Mouse (Mus musculus): ENCODE measurements at regions not wholly inside any gene's neighbourhood (a gene's known extent, or its start where the extent isn't known, plus 50 kb on each side); places are given as distances from the start of the nearest gene placed in this dataset.

DNA sequence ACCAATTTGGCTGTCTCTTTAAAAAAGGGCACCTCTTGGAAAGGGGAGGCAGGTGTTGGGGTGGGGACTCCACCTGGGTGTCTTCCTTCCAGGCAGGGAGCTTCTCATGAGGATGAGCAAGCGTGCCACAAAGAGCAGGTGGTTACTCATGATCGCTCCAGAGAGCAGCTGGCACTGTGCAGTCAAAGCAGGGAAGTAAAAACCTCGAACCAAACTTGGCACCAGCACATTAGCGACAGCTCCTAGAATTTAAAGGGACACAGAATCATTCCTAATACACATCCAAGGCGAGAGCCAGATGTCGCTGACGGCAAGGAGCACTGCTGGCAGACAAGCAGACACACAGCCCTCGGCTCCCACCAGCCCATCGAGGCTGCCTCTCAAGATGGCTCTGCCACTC is 70.4 kb downstream of the Irx5 start:
- DNase-seq: no peak

GRCm38 (mm10) chr8:92437075-92437663 is 79.7 kb downstream of the Irx5 start:
- no peak for DNase-seq

DNA sequence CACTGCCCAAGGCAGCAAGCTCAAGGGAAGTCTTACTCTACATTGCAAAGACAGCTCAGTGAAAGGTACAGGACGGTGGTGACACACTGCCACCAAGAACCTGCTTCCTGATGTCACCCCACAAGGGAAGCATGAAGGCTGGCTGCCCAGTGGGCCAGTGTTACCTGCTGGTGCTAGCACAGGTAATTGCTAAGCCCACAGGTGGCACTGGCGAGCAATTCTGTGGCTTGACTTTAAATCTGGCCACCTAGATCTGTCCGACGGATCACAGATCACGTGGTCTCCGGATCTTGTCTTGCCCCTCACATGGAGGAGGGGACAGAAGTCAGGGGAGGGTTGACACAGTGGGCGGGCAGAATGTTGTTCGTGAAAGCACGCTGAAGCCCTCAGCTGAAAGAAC is 80.9 kb downstream of the Irx5 start:
- DNase-seq: no peak

DNA sequence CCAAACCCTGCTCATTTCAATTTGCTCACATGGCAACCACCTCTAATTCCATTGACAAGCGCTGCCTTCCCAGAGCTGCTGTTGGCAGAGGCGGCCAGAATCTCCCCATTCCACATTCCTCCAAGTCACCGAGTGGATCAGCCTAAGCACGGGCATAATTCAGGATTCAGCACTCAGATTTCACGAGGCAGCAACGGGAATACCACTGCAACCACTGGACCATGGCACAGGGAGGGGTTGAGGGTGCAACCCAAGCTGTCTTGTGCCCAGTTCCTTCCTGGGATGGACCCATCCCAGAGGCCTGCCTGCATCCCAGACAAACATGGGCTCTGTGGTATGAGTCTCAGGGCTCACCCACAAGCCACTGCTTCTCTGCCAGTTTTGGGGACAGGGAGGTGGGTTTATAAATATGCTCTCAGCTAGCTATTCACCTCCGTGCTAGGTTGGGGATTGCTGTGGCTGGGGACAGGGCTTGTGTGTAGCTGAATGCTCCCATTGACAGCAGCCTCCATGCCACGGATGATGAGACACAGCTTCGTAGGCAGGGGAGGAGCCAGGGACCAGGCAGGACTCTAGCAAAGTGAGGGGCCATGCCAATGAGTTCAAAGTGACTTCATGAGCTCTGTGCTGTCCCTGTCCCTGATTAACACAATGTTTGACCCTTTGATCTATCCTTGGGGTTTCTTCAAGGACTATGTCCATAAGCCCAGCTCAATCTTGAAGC is 82.5 kb downstream of the Irx5 start:
- no peak for DNase-seq

DNA sequence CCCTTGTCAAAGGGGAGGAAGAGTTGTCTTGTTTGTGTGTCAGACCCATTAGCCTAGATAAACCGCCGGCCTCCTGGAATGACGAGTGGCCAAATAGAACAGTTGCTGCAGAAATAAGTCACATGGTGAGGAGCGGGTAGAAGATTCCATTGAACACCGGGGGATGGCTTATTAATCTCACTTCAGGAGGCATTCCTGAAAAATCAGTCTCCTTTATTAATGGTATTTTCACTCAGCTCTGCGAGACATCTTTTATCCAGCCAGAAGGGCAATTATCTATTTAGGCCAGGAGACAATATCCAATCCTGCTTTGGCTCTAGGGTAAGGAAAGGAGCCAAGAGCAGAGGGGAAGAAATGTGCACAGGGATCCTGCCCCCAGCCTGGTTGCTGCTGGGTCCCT is 84.7 kb downstream of the Irx5 start:
- DNase-seq: no peak

DNA sequence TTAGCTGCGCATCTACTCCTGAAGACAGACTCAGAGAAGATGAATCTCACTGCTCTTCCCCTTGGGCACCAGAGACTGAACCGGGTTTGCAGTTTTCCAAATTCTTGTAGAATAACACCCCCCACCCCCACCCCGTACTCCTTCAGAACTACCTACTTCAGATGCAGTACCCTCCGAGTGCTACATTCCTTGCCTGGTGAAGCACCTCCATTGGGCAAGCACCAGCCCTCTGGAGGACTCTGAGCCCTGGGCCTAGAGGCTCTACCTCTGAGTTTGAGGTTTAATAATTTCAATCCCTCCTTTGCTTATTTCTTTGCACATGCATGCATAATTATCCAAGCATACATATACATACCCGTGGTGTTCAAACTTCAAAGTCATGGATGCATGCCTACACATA is 101.9 kb downstream of the Irx5 start:
- no peak for DNase-seq

- peak in 1 of 2 experiments; percentile 7 for DNase-seq
Observed at GRCm38 (mm10) chr8:92460129-92460953, 102.9 kb downstream of the Irx5 start.

DNA sequence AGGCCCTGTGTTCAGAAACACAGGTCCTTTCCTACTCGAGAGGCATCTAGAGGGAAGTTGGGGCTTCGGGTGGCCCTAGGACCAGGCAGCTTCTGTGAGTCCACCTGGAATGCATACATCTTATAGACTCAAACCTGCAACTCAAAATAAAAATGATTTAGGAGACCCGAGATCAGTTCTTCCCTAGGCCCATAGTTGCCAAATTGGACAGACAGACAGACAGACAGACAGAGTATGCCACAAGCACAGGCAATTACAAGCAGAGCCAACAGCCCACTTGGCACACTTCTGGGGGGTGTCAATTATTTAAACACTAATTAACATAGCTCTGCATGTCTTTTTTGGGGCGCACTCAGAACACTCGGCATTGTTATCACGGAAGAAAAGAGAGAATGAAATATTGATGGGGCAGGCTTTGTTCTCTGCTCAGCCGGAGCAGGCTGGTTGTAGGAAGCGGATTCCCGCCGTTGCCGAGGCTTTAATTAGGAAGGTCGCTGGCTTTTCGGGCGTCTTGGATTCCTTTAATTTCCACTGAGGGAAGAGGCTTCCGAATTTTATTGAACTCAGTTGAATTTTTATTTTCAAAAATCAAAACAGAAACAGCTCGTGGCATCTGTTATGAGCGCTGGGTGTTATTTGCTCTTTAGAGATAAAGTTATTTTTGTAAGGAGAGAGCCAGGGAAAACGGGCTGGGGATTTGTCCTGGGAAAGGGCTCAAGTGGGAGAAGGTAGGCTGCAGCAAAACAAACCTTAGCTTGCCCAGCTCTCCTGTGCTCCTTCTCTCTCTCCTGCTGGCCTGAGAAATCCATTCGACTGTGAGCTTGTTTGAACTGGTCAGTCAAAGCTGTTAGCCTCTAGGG is 111.9 kb downstream of the Irx5 start:
- no peak for DNase-seq

DNA sequence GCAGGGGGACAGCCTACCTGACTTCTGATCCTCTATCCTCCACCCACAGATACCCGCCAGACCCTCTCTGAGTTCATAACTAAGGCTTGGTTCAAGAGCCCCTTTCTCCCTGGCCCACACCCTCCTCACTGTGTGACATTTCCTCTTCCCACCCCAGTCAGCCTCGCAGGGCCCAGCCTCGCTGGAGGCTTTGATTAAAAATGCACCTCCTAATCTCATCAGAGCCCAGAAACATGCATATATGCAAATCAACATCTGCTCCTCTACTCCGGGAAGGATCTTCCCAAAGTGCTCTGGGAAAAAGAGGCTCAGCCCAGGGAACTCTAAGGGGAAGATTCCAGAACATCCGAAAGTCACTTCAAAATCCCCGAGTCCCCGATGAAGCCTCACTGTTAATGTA is 114.8 kb downstream of the Irx5 start:
- no peak for DNase-seq

DNA sequence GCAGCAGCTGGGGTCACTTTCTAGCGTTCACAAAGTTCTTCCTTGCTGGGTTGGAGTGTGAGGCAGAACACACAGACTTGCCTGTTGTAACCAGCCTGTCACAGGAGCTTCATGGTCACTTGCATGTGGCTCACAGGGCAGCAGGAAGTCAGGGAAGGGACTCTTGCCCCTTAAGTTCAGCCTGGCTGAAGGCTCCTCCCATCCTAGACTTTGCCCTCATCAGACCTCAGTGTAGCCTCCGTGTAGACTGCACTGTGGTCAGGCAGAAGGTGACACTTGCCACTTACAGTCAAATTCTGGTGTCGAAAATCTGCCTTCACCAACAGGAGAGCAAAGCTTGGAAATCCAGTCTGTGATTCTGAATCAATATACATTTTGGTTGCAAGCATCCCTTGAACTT is 115.4 kb downstream of the Irx5 start:
- DNase-seq: no peak

- no peak for DNase-seq
Observed at GRCm38 (mm10) chr8:92482393-92482792, 125.0 kb downstream of the Irx5 start.

- no peak for DNase-seq
Observed at GRCm38 (mm10) chr8:92483055-92483765, 125.8 kb downstream of the Irx5 start.

DNA sequence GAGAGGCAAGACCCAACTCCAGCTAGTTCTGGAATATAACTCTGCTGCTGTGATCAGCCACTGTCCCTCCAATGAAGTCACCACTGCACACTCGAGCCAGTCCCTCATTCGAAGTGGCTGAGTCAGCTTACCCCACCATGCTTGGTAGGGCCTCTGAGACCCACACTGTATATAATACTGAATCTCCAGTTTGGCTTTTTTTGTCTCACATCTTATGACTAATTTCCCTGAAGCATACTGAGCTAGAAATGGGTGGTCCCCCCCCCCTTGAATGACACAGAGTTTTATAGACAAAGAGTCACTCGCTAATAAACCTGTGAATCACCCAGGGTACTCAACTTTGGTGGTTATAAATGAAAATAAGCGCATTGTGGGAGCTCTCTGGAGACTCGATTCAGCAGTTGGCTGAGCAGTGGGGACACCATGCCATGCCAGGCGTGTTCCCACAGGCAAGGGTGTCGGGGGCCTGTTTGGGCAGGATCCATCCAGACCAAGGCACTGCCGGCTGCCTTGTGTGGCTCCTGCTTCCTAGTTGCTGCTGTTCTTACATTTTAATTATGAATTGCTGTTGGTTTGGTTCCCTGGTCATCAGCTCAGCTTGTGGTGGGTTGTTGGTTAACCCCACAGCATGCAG is 131.2 kb downstream of the Irx5 start:
- DNase-seq: no peak

DNA sequence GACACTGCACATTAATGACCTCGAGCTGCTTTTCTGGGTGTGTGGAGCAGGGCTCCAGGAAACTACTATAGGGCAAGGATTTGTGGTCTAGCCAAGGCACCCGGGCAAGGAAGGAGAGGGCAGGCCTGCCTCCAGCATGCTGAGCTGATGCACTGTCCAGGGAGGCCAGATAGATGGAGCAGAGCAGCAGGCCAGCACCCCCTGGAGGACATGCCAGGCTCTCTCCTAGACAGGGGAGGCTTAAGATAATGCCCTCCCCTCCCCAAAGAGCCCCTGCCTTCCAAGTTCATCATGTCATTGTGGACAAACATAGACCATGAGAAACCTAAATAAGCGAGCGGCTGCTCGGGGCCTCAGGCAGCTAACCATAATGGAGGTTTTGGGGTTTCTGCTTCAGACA is 134.1 kb downstream of the Irx5 start:
- no peak for DNase-seq

- peak in 1 of 2 experiments; percentile 7 for DNase-seq
Observed at GRCm38 (mm10) chr8:92493403-92493802, 136.0 kb downstream of the Irx5 start.

DNA sequence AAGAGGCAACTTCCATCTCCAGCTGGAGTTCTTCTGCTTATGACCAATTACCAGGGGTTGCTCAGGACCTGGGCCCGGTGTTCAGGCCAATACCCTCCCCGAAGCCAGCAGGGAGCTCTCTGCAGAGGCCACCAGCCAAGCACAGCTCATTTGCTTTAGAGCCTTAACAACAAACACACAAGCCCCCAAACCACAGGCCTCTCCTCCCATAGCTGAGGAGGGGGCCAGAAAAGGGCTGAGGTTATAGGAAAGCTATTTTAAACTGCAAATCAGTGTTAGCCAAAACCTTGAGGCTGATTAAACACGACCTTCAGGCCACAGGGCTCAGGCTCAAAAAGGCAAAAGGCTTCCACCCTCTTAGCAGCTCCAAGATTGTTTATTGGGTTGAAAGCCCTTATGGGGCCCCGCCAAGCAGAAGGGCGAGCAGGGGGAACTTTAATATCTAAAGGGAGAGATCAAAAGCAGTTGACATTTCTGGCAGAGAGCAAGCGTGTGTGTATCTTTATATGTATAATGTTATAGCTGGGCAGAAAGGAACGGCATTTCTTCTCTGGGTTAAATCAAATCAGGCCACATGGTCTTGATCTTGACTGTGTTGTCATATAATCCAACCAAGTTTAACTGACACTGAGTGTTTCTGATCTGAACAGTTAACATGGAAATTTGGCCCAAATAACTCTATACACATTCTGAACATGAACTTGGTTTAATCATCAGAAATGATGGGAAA is 148.3 kb downstream of the Irx5 start:
- no peak for DNase-seq

GRCm38 (mm10) chr8:92506436-92506835 is 149.0 kb downstream of the Irx5 start:
- no peak for DNase-seq

DNA sequence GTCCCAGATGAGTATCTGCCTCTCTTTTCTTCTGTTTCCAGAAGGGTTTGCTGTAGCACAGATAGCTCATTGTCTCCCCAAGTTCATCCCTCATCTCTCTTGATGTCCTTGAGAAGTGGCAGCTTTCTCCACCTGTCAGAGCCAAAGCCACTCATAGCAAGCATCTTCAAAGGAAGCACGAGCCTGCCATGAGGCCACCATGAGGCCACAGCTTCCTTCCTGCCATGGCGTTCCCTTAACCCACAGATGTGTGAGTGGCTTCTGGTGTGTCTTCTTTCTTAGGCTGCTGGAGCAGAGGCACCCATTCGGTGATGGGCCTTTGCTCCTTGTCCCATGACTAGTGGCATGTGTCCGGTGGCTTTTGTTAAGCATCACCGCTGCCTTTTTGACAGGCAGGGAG is 149.5 kb downstream of the Irx5 start:
- no peak for DNase-seq

DNA sequence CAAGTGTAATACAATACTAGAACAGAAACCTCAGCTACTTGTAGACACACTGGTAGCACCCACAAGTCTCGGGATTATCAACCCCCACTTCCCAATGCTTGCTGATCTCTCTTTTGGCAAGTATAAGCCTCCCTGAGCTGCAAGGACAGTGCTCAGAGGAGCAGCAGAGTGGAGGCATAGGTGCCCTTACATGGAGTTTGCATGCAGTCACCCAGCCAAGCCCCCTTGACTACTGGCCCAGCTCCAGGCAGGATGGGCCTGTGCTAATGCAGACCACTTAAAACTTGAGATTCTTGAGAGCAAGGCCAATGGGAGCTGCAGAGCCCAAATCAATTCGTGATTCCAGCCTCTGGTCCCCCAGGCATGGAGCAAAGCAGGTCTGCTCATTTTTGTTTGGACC is 158.0 kb downstream of the Irx5 start:
- DNase-seq: no peak

DNA sequence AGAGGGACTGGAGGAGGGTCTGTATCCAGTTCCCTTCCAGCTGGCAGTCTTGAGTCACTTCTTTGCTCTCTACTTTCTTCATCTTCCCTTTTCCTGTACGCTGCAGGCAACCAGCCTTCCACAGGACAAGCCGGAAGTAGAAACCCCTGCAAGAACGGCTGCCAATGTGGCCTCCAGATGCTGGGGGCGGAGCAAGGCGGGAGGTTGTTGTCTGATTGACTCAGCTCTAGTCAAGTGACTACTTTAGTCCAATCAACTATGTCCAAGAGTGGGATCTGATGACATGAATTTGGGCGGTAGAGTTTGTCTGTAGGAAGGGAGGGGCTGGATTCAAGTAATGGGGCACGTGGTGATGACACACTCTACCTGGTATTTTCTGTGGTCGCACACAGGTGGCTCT is 156.1 kb upstream of the Irx6 start:
- DNase-seq: no peak

- no peak for DNase-seq
Observed at GRCm38 (mm10) chr8:92518486-92518885, 155.6 kb upstream of the Irx6 start.

All from adrenal gland, postnatal 36 days (tissue).